Mouse (Mus musculus): Measurements from ENCODE around the gene Col6a5.

The Col6a5 gene

DNA sequence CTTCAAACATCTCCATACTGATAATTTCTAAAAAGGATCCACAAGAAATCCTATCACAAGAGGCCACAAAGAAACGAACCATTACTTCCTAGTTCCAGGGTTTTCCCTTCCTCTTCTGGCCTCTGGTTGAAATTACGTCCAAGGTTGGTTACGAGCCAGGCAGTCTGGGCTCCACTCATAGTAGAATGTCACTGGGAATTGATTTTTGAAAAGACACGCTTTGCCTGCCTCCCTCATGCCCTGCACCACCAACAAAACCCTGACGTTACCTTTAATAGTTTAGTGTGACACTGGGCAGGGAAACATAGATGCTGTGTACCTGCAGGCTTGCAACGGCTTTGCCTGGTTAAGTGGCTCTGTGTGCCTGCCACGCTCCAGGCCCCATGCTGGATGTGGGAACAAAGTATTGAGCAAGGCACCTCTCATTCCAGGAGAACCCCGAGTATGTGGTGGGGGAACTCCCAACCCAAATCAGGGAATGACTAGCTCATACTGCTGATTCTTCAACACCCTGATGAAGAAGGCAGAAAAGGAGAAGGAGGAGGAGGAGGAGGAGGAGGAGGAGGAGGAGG, 133.3 kb downstream of the Col6a5 start:
- DNase-seq (ENCODE audit: low spot score), result no peak

DNA sequence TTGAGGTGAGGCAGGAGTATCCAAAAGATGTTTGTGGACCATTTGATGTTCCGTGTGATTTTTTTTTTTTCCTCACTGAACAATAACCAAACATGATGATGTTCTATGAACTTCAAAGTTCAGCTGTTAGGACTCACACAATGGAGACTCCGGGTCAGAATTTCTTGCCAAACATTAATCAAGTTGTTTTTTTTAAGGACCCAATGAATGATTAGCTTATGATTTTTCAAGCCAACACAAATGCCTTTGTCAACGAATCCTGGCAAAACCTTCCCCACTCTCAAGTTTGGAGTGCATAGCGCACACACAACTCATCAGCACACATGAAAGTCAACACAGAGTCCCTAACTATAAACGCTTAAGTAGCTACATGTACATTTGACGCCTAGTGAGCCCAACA, 139.7 kb downstream of the Col6a5 start:
- DNase-seq (ENCODE audit: low spot score), result no peak

DNA sequence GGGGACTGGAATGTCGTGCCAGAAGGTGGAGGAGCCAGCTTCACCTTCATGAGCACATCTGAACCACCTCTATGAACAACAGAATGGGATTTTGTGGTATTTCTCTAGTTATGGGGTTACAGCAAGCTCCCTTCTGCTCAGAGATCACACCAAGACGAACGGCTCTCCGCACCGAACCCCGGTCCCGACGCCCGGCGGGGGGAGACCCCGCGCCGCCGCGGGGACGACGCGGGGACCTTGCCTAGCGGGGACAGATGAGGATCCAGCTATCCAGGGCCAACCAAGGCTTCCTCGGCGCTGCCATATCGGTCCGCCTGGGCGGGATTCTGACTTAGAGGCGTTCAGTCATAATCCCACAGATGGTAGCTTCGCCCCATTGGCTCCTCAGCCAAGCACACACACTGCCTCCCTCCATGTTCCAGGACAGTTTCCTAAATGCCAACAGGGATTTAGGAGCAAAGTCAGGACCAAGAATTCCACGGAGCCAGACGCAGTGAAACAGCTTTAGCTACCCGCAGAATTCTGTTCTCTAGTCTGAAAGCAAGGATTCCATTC, 141.2 kb downstream of the Col6a5 start:
- DNase-seq (ENCODE audit: low spot score), result no peak

DNA sequence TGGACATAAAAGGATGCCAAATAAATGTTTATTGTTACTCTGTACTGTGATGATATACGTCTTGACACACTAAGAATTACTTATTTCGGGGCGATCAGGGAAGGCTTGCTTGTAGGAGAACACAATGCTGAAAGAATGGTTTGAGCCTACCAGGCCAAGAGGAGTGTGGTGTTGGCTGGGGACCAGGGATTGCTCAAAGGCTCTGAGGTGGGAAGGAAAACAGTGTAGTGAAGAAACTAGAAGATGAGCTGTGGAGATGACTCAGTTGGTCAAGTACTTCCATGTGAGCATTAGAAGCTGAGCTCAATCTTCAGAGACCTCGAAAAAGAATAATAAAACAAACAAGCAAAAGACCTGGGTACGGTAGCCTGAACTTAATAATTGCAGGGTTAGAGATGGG, 146.0 kb downstream of the Col6a5 start:
- DNase-seq (ENCODE audit: low spot score), result no peak

DNA sequence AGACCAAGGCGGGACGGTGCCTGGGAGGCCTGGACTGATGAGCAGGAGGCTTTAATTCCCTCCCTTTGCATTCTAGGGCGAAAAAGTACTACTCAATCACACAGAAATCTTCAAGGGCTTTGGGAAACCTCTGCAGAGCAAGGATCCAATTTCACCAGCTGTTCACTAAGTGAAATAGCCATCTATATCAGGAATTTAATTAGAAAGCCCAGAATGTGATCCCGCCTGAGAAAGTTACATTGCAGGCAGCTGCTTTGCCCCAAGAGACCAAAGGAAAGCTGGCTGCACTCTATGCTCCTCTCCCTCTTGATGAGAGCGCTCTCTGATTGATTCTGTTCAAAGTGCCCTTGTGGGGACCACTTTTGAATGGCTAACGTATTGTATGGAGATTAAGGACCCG, 149.0 kb downstream of the Col6a5 start:
- DNase-seq (ENCODE audit: low spot score), result no peak

DNA sequence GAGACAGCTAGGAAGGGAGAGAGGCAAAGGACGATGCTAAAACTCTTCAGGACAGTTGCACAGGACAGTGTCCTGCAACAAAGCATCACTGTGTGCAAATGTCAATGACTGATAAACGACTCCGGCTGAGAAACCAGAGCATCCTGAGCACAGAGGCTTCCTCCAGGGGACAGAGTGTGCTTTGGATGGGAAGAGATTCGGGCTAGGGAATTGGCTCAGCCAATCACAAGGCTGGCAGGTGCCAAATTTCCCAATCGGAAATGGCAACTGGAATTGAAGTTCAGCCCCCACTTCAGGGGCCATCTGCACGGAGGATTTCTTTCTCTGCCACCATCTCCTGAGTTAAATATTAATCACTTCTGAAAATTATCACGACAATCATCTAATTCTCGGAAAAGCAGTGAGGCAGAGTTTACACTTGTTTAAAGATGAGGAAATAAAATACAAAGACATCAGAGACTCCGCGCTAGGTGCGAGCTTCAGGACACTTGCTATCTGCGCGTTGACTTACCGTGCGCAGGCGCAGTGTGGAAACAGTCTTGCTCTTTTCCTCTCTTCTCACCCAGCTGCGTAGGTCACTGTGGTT, 151.4 kb downstream of the Col6a5 start:
- no peak for DNase-seq (ENCODE audit: low spot score)

Measured in embryo, embryonic 10 days (tissue).